In the genomic region with DNA sequence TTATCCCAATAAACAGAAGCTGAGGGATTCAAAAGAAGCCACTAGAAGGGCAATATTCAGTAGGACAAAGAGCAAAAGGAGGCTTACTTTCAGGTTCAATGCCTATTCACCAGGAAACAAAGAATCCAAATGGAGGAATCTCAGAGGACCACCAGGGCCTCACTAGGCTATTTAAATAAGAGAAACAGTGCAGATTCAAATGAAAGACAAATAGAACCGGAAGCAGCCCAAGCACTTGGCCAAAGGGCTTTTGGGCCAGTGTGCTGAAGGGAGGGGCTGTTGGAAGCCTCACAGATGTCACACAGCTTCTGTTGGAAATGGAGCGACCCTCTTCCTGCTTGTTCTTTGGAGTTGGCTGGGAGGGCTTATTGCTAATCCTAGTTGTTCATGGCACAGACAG, we compare ENCODE assay signal across 32 mouse cellular contexts. TPM values are rescaled to one million over a fixed set of nuclear protein-coding genes. Genes with fewer than 3 reads are reported as not detected.
DNase-seq lines count a peak whose midpoint lies in the region; ATAC-seq and TF ChIP-seq lines count a peak whose summit lies in the region.
"Had no signal": no experiment of that assay in that cellular context is flagged by ENCODE, and none has a peak within 500 bp of the region (broad histone marks: within the 10 kb centered on the region; RNA-seq: fewer than 3 reads in every experiment).

No protein-coding gene starts in this region.

- H3K4me3 ChIP-seq in hindbrain, embryonic 10.5 days: no peak overlapping the region
- H3K4me3 ChIP-seq in hindbrain, embryonic 12.5 days: no peak overlapping the region
- H3K4me3 ChIP-seq in midbrain, embryonic 11.5 days (ENCODE audit: low read depth, low read length): no peak overlapping the region
- no peak overlapping the region for H3K4me3 ChIP-seq in midbrain, embryonic 13.5 days (replicated peaks)
- no peak overlapping the region for H3K4me3 ChIP-seq in midbrain, postnatal 0 days (ENCODE audit: low read depth, low read length)
- H3K4me3 ChIP-seq in liver, embryonic 12.5 days: no peak overlapping the region
- H3K4me3 ChIP-seq: forebrain, embryonic 10.5 days; heart, embryonic 10.5 days; hindbrain, embryonic 15.5 days; limb, embryonic 13.5 days; myocyte; neural tube, embryonic 13.5 days had no signal

- no peaks in the 10 kb centered on the region for H3K9me3 ChIP-seq in hindbrain, embryonic 10.5 days
- no peaks in the 10 kb centered on the region for H3K9me3 ChIP-seq in hindbrain, embryonic 12.5 days (replicated peaks)
- H3K9me3 ChIP-seq in midbrain, embryonic 11.5 days (ENCODE audit: control insufficient read depth, low read length): no peaks in the 10 kb centered on the region
- no peaks in the 10 kb centered on the region for H3K9me3 ChIP-seq in midbrain, embryonic 13.5 days
- H3K9me3 ChIP-seq in midbrain, postnatal 0 days (ENCODE audit: low read length): no peaks in the 10 kb centered on the region
- H3K9me3 ChIP-seq in liver, embryonic 12.5 days (replicated peaks): no peaks in the 10 kb centered on the region
- H3K9me3 ChIP-seq: forebrain, embryonic 10.5 days; heart, embryonic 10.5 days; hindbrain, embryonic 15.5 days; limb, embryonic 13.5 days; neural tube, embryonic 13.5 days had no signal

- peaks cover 8% of the 10 kb centered on the region; the same call in 1 of the 2 replicates for H3K4me1 ChIP-seq in hindbrain, embryonic 10.5 days (replicated peaks)
- H3K4me1 ChIP-seq in hindbrain, embryonic 12.5 days: no peaks in the 10 kb centered on the region
- H3K4me1 ChIP-seq in midbrain, embryonic 11.5 days (ENCODE audit: control insufficient read depth, insufficient read depth, low read length): no peaks in the 10 kb centered on the region
- H3K4me1 ChIP-seq in midbrain, embryonic 13.5 days (replicated peaks): no peaks in the 10 kb centered on the region; the same call in 1 of the 2 replicates
- no peaks in the 10 kb centered on the region for H3K4me1 ChIP-seq in midbrain, postnatal 0 days (ENCODE audit: insufficient read depth, low read length)
- H3K4me1 ChIP-seq in liver, embryonic 12.5 days: no peaks in the 10 kb centered on the region
- H3K4me1 ChIP-seq: heart, embryonic 10.5 days; hindbrain, embryonic 15.5 days had no signal

- no peak overlapping the region for H3K9ac ChIP-seq in hindbrain, embryonic 12.5 days
- no peak overlapping the region for H3K9ac ChIP-seq in midbrain, embryonic 11.5 days (ENCODE audit: low read length)
- no peak overlapping the region for H3K9ac ChIP-seq in midbrain, embryonic 13.5 days (replicated peaks)
- no peak overlapping the region for H3K9ac ChIP-seq in midbrain, postnatal 0 days (replicated peaks; ENCODE audit: low read length, poor library complexity, severe bottlenecking)
- H3K9ac ChIP-seq in liver, embryonic 12.5 days: no peak overlapping the region
- H3K9ac ChIP-seq: hindbrain, embryonic 15.5 days; limb, embryonic 13.5 days; liver, embryonic 14.5 days; neural tube, embryonic 13.5 days had no signal

- no peaks in the 10 kb centered on the region for H3K36me3 ChIP-seq in hindbrain, embryonic 10.5 days
- H3K36me3 ChIP-seq in hindbrain, embryonic 12.5 days: no peaks in the 10 kb centered on the region
- H3K36me3 ChIP-seq in midbrain, embryonic 11.5 days (ENCODE audit: control insufficient read depth, insufficient read depth, low read length): no peaks in the 10 kb centered on the region
- H3K36me3 ChIP-seq in midbrain, embryonic 13.5 days: no peaks in the 10 kb centered on the region
- H3K36me3 ChIP-seq in midbrain, postnatal 0 days (ENCODE audit: insufficient read depth, low read length): no peaks in the 10 kb centered on the region
- no peaks in the 10 kb centered on the region for H3K36me3 ChIP-seq in liver, embryonic 12.5 days
- H3K36me3 ChIP-seq: forebrain, embryonic 10.5 days; heart, embryonic 10.5 days; hindbrain, embryonic 15.5 days; limb, embryonic 13.5 days; neural tube, embryonic 13.5 days had no signal

- H3K27ac ChIP-seq in hindbrain, embryonic 10.5 days: peak overlapping the region; percentile 8; the same call in 1 of the 2 replicates
- no peak overlapping the region for H3K27ac ChIP-seq in hindbrain, embryonic 12.5 days
- no peak overlapping the region for H3K27ac ChIP-seq in midbrain, embryonic 11.5 days (ENCODE audit: low read depth, low read length)
- H3K27ac ChIP-seq in midbrain, embryonic 13.5 days: no peak overlapping the region
- no peak overlapping the region for H3K27ac ChIP-seq in midbrain, postnatal 0 days (ENCODE audit: low read depth, low read length)
- H3K27ac ChIP-seq in liver, embryonic 12.5 days: no peak overlapping the region
- H3K27ac ChIP-seq: forebrain, embryonic 10.5 days; heart, embryonic 10.5 days; hindbrain, embryonic 15.5 days; limb, embryonic 13.5 days; liver, embryonic 14.5 days; neural tube, embryonic 13.5 days had no signal

- no peak for TF ChIP-seq POLR2A in brain, embryonic 14.5 days (IDR thresholded peaks at IDR 0.05; ENCODE audit: borderline replicate concordance, extremely low read depth, insufficient read depth, insufficient read length, poor library complexity, severe bottlenecking)

- DNase-seq in hindbrain, embryonic 10.5 days (ENCODE audit: low spot score): no peak
- no peak for DNase-seq in midbrain, embryonic 11.5 days (ENCODE audit: low spot score, missing footprints)
- DNase-seq in brain, embryonic 14.5 days (ENCODE audit: low read depth): peak; percentile 50
- DNase-seq in midbrain, postnatal 0 days (ENCODE audit: low spot score): peak; percentile 15
- DNase-seq in spleen, postnatal 36 days (ENCODE audit: low spot score in 2 of 2): no peak
- DNase-seq: adrenal gland, adult 2 months; cerebellum, adult 2 months; cerebellum, postnatal 36 days; gastrocnemius, postnatal 10 days; kidney, adult 9 months; kidney, postnatal 36 days; layer of hippocampus, postnatal 36 days; lung, postnatal 4 days; retina, postnatal 1 day; right cerebral cortex, postnatal 25 days; spleen, adult 18-20 months had no signal

- TF ChIP-seq CTCF in brain, embryonic 14.5 days (IDR thresholded peaks at IDR 0.05; ENCODE audit: borderline replicate concordance, extremely low read depth, insufficient read depth, insufficient read length): no peak
- TF ChIP-seq CTCF in midbrain, postnatal 0 days (IDR thresholded peaks at IDR 0.05): no peak

- no peak overlapping the region for H3K4me2 ChIP-seq in hindbrain, embryonic 12.5 days (replicated peaks)
- H3K4me2 ChIP-seq in midbrain, embryonic 11.5 days: no peak overlapping the region
- H3K4me2 ChIP-seq in midbrain, embryonic 13.5 days (replicated peaks): no peak overlapping the region
- no peak overlapping the region for H3K4me2 ChIP-seq in midbrain, postnatal 0 days (ENCODE audit: low read depth, low read length, poor library complexity, severe bottlenecking)
- H3K4me2 ChIP-seq in liver, embryonic 12.5 days: no peak overlapping the region
- H3K4me2 ChIP-seq: hindbrain, embryonic 15.5 days; limb, embryonic 13.5 days; neural tube, embryonic 13.5 days had no signal

- 44% methylated on average over 2 of the region's 2 CpGs for WGBS in hindbrain, embryonic 10.5 days
- 53% methylated on average over 2 of the region's 2 CpGs for WGBS in hindbrain, embryonic 12.5 days
- 20% methylated on average over 2 of the region's 2 CpGs for WGBS in midbrain, embryonic 11.5 days
- WGBS in midbrain, embryonic 13.5 days: 32% methylated on average over 2 of the region's 2 CpGs
- WGBS in midbrain, postnatal 0 days: 25% methylated on average over 2 of the region's 2 CpGs
- 49% methylated on average over 2 of the region's 2 CpGs for WGBS in liver, embryonic 12.5 days (ENCODE audit: insufficient replicate concordance)

- ATAC-seq in hindbrain, embryonic 12.5 days (ENCODE audit: low FRiP score): no peak
- peak; percentile 62 for ATAC-seq in midbrain, embryonic 11.5 days (ENCODE audit: low FRiP score)
- ATAC-seq in midbrain, embryonic 13.5 days: no peak
- no peak for ATAC-seq in midbrain, postnatal 0 days (ENCODE audit: low FRiP score)
- no peak for ATAC-seq in liver, embryonic 12.5 days
- ATAC-seq: intestine, embryonic 16.5 days had no signal

- no peaks in the 10 kb centered on the region for H3K27me3 ChIP-seq in hindbrain, embryonic 10.5 days (ENCODE audit: insufficient read depth, poor library complexity, severe bottlenecking)
- H3K27me3 ChIP-seq in hindbrain, embryonic 12.5 days: no peaks in the 10 kb centered on the region
- H3K27me3 ChIP-seq in midbrain, embryonic 11.5 days (ENCODE audit: control insufficient read depth, insufficient read depth, low read length): no peaks in the 10 kb centered on the region
- H3K27me3 ChIP-seq in midbrain, embryonic 13.5 days: no peaks in the 10 kb centered on the region
- no peaks in the 10 kb centered on the region for H3K27me3 ChIP-seq in midbrain, postnatal 0 days (ENCODE audit: insufficient read depth, low read length)
- no peaks in the 10 kb centered on the region for H3K27me3 ChIP-seq in liver, embryonic 12.5 days (replicated peaks)
- H3K27me3 ChIP-seq: hindbrain, embryonic 15.5 days; limb, embryonic 13.5 days; neural tube, embryonic 13.5 days had no signal

RNA-seq across cellular contexts. Expression of gene 6030498E09Rik, which starts 41.8 kb away (rescaled TPM):
- not detected in 2 replicates for polyA plus RNA-seq in hindbrain, embryonic 10.5 days (2016; fragmentation: Nextera tagmentation; extraction: Ambion mirVana)
- 0.34 TPM in 1 of 2 replicates, not detected in the other for polyA plus RNA-seq in hindbrain, embryonic 12.5 days (2016; fragmentation: Nextera tagmentation; extraction: Ambion mirVana)
- polyA plus RNA-seq in midbrain, embryonic 11.5 days (2014; fragmentation: Nextera tagmentation; extraction: Ambion mirVana): not detected in 2 replicates
- polyA plus RNA-seq in midbrain, embryonic 13.5 days (2015; fragmentation: Nextera tagmentation; extraction: Ambion mirVana): 0.22 TPM in 1 of 2 replicates, not detected in the other
- 0.05 TPM in 1 of 2 replicates, not detected in the other for polyA plus RNA-seq in brain, embryonic 14.5 days (2012; rRNA removed)
- total RNA-seq in midbrain, postnatal 0 days (2014; rRNA removed): 0.71 TPM in 1 of 2 replicates, not detected in the other
- polyA plus RNA-seq in midbrain, postnatal 0 days (2015; fragmentation: Nextera tagmentation; extraction: Ambion mirVana): 0.11 TPM in 1 of 2 replicates, not detected in the other
- 0.26 TPM in 1 of 2 replicates, not detected in the other for polyA plus RNA-seq in liver, embryonic 12.5 days (2016; fragmentation: Nextera tagmentation; extraction: Ambion mirVana)
- total RNA-seq: gastrocnemius, postnatal 10 days; granulocyte monocyte progenitor cell, adult 5-6 weeks; layer of hippocampus, postnatal 36 days; left cerebral cortex, postnatal 14 days had no signal
- polyA plus RNA-seq: adrenal gland, adult 2 months; C2C12; cerebellum, adult 2 months; embryonic facial prominence, embryonic 11.5 days; forebrain, embryonic 10.5 days; frontal cortex, adult 2 months; limb, embryonic 13.5 days; myocyte; neural tube, embryonic 13.5 days had no signal

Comparison
In these comparisons a context has a peak if more than half of its experiments do, and no peak if none do; other contexts are left out.
1. DNase-seq: peak in brain, embryonic 14.5 days (single experiment) and midbrain, postnatal 0 days (single experiment); none in hindbrain, embryonic 10.5 days (single experiment), midbrain, embryonic 11.5 days (single experiment) and spleen, postnatal 36 days (0 of 2).